Mouse (Mus musculus): Measurements from ENCODE around the gene Otor. TPM values are rescaled to one million over a fixed set of nuclear protein-coding genes. Genes with fewer than 3 reads are reported as not detected.

Gene Otor
- total RNA-seq, 1 experiment from 2014 or later, result not detected

DNA sequence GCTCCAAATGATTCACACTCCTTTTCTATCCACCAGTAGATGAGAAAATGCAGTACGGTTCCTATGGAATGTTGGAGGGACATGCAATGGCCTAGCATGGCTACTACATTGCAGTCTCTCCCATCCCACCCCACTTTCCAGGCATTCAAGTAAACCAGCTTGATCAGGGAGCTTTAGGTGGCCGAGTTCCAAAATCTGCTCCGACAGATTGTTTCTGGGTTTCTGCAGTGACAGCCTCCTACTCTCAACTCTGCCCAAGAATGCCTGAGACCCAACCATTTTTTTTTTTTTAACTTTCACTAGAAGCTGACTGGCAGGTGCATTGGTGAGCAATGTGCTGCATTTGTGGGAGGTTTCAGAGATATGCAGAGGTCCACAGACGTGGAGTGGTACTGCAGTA lies 36.4 kb downstream of the Otor start:
- ATAC-seq (replicated peaks; ENCODE audit: insufficient number of reproducible peaks, low FRiP score, low TSS enrichment, poor library complexity, severe bottlenecking), result no peak

DNA sequence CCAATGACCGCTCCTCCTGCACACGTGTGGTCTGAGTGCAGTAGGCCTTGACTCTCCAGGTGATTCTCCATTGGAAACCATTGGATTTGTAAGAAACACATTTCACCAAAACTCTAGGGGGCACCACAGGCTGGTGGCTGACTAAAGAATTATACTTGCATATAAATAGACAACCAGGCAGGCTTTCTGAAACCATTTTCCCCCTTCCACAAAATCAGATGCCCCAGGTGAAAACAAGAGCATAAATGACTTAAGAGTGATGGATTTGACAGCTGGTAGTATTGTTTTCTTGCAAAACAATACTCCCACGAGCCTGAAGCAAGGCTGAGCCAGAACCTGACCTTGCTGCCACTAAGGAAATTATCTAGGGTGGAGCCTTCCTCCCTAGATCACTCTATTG lies 39.2 kb downstream of the Otor start:
- ATAC-seq (replicated peaks; ENCODE audit: insufficient number of reproducible peaks, low FRiP score, low TSS enrichment, poor library complexity, severe bottlenecking), result no peak

DNA sequence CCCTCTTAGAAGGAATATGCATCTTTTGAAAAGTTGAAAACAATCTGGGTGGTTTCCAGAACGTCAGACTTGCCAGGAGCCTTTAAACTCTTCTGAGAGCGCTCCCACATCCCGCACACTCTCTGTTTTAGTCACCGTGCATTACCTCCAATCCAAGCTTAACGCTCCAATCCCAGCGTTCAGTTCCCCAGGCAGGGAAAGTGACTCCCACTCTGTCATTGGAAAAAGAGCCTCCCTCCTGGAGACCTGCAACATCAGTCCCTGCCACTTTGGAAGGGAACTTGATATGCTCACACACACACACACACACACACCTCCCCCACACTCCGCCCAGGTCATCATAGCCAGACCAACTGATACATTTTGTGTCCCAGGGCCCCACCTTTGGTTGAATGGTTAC lies 39.9 kb downstream of the Otor start:
- no peak for ATAC-seq (replicated peaks; ENCODE audit: insufficient number of reproducible peaks, low FRiP score, low TSS enrichment, poor library complexity, severe bottlenecking)

DNA sequence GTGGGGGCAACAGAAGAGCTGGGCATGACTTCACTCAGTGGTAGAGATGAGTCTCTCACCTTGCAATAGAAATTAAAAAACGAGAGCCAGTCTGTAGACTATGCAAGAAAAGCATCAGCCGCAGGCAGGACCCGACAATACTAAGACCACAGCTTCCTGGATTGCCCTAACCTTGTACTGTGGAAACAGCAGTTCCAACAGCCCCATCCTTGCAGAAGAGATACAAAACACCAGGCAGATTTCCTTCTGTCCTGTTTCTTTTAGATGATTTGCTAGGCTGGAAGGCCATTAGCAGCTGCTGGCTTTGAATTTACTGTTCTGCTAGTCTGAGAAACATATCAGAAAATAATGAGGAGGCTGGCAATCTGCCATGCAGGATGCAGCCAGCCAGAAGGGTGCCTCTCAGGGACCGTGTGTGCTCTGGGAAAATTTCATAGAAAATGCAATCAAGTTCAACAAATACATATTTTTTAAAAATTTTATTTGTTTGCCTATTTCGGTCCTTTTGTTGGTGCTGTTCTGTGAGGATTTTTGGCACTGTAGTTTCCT lies 52.9 kb downstream of the Otor start:
- ATAC-seq (replicated peaks; ENCODE audit: insufficient number of reproducible peaks, low FRiP score, low TSS enrichment, poor library complexity, severe bottlenecking), result no peak

Other genes starting within 250 kb of the Otor start
- 17.0 to 32.0 TPM (median 18.8 TPM) in 3 replicates for gene Kif16b, start 176.9 kb upstream of the Otor start, total RNA-seq (2017)
- 89.7 to 206 TPM (median 97.5 TPM) in 3 replicates for gene Snrpb2, start 15.4 kb upstream of the Otor start, total RNA-seq (2017)

All from monocyte, adult 5-6 weeks (primary cell).